Mouse (Mus musculus) left cerebral cortex, postnatal 25 days (tissue): Measurements from ENCODE around the gene Cnot1. TPM values are rescaled to one million over a fixed set of nuclear protein-coding genes. Genes with fewer than 3 reads are reported as not detected.
A peak's percentile ranks its signal among the peaks of the same experiment; 100 is the strongest.

Experiments
- DNase-seq, 2 experiments: peaks; one replicate each; pipeline ENCODE4 v3.0.0; 2022; ENCODE audit warnings: low spot score in 2 of 2, mixed read lengths in 1 of 2
- intact Hi-C: fragments of 180-260 bp; cut with DNase I; formaldehyde crosslinking; loops from one replicate; pipeline ENCODE4 v1.15.1; 2025
- total RNA-seq, 2 experiments: library from RNA; stranded (reverse); gene quantifications; 2 replicates each; pipeline ENCODE4 v1.2.3; 2021

Gene Cnot1
- total RNA-seq, 2 experiments from 2014 or later, result 124 to 128 TPM

DNA sequence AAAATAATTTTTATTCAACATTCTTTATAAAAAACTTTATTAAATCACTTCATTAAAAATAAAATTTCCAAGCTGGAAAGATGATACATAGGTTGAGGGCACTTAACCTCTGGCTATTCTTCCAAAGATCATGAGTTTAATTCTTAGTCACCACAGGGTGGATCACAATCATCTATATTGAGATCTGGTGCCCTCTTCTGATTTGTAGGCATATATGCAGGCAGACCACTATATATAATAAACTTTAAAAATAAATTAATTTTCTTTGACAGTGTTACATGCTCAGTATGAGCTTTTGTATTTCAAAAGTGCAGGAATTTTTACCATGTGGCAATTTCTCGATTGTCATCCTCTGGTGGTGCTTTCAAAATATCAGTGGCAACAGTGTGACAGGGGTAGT is 43.1 kb downstream of the Cnot1 start:
- intact Hi-C loops, result no loop called here
- DNase-seq, result no peak

DNA sequence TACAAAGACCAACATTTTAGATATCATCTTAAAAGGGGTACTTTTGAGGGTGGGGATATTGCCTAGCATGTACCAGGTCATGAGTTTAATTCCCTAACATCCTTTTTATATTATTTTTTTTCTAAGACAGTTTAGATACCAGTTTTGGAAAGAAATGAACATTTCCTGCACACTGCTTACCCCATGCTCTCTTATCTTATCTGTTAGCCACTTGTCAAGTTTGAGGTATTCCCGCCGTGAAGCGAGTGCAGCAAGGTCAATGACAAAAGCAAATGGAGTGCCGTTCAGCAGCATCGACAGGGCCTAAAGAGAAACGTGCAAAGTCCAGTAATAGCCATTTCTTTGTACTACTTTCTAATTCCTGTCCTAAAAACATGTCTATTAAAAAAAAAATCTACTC is 46.9 kb downstream of the Cnot1 start:
- intact Hi-C loops, result loop anchor here (2.0 kb wide), 1 partner anchor 72 kb away; no protein-coding TSS in a partner anchor
- DNase-seq, result no peak

DNA sequence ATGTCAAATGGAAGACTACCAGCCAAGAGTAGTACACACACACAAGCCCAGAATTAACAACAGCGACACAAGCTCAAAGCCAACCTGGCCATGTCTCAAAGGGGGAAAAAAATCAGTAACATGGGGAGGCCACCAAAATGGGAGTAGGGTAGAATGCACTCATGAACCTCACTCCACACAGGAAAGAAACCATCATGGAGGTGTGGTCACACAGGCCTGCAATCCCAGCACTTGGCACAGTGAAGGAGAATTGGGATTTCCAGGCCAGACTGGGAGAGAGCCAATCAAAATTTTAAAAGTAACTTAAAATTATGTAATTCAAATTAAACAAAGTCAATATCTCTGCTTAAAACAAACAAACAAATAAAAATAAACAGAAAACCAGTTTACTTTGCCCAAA is 55.3 kb downstream of the Cnot1 start:
- intact Hi-C loops, result no loop called here
- no peak for DNase-seq

GRCm38 (mm10) chr8:95748028-95748427 is 59.2 kb downstream of the Cnot1 start:
- intact Hi-C loops, result no loop called here
- no peak for DNase-seq

GRCm38 (mm10) chr8:95741732-95742131 is 65.5 kb downstream of the Cnot1 start:
- no peak for DNase-seq
- intact Hi-C loops, result loop anchor here (5.0 kb wide), 1 partner anchor 279 kb away; no protein-coding TSS in a partner anchor

DNA sequence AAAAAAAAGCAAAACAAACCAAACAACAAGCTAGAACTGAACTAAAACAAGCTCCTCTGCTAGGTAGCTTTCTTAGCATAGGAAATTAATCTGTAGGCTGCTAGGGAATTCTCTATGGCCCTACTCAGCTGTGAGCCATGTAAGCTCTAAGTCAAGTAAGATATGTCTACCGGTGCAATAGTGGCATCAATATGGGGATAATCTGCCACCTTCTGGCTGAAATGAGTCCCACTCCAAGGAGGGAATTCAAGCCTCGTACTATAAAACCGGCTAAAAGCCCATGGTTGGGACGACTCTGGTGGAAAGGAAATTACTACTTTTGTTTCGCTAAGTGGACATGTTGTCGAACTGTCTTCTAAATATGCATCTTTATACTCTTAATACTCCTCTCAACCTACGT is 68.7 kb downstream of the Cnot1 start:
- intact Hi-C loops, result no loop called here
- DNase-seq, result peak; percentile 27 to 59

DNA sequence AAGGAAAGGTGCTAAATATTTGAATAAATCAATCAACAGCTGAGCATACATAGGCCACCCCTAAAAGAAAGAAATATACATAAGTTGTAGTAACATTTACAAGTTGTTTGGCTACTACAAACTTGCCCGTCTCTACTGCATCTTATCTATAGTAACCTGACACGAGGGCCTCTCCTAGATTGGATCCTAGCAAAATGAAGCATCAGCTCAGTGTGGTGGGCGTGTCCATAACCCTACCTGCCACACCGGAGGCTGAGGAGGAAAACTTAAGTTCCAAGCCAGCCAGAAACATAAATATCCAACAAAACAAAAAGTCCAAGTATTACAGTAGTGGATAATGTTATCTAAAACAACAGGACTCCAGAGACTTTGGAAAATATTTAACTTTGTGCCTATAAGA is 79.6 kb downstream of the Cnot1 start:
- intact Hi-C loops, result no loop called here
- DNase-seq, result no peak

DNA sequence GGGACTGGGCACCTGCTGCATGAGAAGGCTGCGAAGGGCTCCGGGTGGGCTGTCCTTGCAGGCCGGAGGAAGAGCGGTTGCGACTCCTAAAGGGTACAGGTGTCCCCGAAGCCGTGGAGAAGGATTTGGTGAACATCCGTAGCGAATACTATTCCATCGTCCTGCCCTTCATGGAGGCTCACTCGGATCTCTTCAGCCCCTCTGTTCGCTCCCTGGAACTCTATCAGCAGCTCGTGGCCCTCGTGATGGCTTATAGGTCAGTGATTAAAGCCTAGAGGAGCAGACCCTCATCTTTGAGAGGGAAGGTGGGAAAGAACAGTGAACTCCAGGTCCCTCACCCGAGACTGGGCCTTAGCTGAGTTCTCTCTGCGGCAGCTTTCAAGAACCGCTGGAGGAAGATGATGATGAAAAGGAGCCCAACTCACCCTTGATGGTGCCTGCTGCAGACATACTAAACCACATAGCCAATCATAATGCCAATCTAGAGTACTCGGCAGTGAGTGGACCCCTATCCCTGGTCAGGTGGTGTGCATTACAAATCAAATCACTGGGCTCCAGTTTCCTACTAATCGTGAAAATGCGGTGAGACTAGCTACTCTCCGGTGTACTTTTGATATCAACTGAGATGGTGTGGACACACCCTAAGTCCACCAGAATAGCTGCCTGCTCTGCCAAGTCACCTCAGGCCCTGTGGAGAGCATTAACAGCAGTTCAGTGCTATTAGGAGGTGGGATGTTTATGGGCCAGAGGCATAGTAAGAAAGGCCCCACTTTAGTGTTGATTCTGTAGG is 90.5 kb downstream of the Cnot1 start:
- peak in 1 of 2 experiments; percentile 37 for DNase-seq
- intact Hi-C loops, result loop anchor here (5.0 kb wide), 2 partner anchors 114 to 116 kb away; no protein-coding TSS in a partner anchor

- intact Hi-C loops, result loop anchor here (5.0 kb wide), 2 partner anchors 114 to 116 kb away; no protein-coding TSS in a partner anchor
- peak; percentile 86 to 91 for DNase-seq
These were observed 91.4 kb downstream of the Cnot1 start, which contains the start of gene Setd6 for GRCm38 (mm10) chr8:95715676-95716531. Gene Setd6 (plus strand): TSS chr8:95715881.

DNA sequence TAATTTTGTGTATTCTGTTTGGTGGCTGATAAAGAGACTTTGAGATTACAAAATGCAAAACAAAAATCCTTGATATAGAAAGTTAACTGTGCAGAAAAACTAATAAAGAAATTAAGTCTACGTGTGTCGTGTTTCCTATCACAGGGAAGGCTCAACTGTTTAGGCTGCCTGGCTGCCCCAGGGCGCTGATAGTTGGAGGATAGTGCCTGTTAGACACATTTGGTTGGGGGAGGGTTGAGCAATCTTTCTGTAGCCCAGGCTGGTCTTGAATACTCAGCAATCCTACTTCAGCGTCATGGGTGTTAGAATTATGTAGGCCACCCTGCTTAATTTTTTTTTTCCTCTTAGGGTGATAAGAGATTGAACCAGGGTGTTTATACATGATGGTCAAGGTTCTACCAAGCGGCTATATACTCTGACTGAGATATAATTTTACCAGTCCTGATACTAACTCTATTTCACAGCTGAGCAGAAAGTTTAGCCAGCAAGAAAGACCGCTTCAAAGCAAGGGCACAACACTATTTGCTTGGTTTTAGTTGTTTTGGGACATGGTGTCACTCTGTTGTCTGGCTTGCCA is 92.3 kb downstream of the Cnot1 start:
- DNase-seq, result peak in 1 of 2 experiments; percentile 24
- intact Hi-C loops, result loop anchor here (5.0 kb wide), 2 partner anchors 113 to 117 kb away; no protein-coding TSS in a partner anchor

DNA sequence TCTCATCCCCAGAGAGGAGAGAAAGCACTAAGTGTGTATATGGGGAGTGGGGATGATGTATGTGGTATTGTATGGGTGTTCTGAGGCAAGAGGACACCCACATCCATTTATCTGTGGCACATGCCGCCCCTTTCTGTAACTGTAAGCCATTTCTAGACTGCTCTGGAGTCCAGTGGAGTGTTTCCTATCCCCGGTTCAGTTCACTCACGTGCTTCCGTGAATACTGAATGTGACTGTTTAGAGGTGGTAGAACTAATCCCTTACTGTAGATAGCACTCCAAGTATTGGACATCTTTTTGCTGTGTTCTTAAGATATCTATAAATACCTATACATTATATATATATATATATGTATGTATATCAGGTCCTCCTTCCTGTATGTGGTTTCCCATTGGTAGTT is 92.9 kb downstream of the Cnot1 start:
- peak in 1 of 2 experiments; percentile 18 for DNase-seq
- intact Hi-C loops, result no loop called here

DNA sequence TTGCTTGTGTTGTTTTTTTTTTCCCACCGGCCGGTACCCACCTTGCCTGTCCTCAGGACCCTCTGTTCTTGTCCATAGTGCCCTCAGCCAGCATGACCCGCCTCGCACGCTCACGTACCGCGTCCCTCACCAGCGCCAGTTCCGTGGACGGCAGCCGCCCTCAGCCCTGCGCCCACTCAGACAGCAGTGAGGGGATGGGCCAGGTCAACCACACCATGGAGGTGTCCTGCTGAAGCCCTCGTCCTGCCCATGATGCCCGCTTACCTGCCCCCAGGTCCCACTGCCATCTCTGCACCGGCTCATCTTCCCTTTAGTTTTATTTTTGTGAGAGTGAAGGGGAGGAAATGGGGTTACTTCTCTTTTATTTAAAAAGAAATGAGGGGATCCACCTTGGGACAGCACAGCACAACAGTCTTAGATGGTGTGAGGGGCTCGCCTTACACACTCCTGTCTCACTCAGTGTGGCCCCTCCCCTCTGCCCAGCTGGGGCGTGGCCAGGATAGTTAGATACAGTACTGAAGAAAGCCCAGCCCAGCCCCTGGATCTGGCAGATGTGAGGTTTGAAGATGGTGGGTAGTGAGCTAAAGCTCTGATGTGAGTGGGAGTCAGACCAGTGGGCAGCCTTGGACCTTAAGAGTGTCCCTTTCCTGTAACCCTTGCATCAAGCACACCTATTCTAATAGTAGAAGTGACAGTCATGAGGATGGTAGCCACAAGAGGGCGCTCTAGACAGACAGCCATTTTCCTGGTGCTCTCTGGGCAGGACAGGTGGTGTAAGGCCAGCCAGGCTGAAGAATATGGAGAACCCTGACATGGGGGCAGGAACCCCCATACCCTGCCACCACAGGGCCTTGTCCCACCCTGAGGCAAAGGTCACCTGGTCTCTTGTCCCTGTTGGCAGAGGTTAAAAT is 93.9 kb downstream of the Cnot1 start:
- intact Hi-C loops, result no loop called here
- peak in 1 of 2 experiments; percentile 74 for DNase-seq

DNA sequence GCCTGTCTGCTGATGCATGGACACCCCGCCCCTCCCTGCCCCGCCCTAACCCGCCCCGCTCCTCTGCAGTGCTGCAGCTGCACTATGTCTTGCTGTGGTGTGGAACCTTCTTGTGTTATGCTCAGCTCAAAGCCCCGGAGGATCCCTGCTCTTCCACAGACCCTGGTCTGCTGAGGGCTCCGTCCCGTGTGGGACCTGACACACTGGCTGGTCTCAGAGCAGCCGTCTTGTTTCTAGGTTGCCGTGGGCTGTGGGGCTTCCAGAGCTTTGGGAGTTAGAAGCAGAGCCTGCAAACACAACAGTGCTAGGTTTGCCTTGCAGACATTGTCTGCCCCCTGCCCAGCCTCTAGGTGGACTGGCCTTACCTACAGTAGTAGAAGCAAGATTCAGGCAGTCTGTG is 94.9 kb downstream of the Cnot1 start:
- no peak for DNase-seq
- intact Hi-C loops, result no loop called here

DNA sequence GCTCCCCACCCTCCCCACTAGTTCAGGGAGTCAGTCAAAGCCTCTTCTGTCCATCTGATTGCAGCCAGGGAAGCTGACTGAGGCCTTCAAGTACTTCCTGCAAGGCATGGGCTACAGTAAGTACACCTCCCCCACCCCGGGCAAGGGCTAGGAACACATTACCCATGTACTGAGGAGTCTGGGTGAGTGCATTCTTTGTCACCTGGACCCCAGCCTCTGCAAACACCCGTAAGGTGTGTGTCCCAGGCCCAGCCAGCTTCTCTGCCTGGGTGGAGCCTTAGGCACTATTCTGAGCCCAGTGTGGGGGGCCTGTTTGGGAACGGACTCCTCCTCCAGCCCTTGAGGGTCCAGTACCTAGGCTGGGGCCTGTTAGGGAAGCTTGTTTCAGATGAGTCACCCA is 96.2 kb downstream of the Cnot1 start:
- no peak for DNase-seq
- intact Hi-C loops, result no loop called here

- no peak for DNase-seq
- intact Hi-C loops, result no loop called here
These were observed 97.7 kb downstream of the Cnot1 start for GRCm38 (mm10) chr8:95709579-95709978.

DNA sequence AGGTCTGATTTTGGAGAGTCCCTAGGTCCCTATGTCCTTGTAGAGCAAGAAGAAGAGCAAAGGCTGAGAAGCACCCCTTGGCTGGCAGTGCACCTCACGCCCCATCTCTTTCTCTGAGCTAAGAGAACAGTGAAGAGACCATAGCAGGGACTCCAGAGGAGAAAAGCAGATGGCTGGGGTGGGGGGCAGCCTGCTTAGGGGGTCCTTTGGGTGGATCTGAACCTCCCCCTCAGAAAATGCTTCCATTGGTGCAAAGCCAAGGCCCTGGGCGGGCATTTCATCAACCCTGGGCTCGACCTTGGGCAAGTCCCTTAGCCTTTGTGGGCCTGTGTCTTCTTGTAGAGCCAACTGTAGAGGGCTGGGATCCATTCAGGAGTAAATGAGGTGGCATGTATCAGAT is 102.7 kb downstream of the Cnot1 start:
- DNase-seq, result no peak
- intact Hi-C loops, result no loop called here

DNA sequence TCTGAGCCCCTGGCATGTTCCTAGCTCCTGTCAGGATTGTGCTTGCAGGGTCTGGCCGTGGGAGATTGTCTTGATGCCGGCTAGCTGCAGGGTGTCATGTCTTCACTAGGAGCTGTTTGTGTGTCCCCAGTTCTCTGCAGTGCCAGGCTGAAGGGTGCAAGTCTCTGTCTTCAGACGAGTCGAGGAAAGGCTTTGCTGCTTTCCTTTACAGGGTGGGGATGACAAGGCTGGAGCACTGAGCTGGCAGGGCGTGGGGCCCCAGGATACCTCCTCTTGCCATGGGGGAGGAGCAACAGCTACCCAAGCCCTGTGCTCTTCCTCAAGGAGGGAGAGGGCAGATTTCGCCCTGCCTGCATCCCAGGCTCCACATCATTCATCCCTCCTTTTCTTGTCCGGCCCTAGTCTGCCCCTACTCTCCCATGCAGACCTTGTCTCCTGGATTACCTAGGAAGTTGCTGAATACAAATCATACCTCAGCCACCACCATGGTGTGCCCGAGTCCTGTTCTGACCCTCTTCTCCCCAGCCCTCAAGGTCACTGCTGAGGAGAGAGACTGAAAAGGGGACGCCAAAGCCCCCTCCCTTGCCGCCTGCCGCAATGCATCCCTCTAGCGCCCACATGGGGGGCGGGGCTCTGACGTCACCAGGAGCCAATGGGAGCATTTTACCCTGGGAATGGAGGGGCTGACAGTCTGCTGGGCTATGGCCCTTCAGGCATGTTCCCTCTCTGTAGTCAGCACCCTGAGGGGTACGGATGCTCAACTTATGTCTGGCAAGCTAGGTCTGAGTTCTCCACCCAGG is 103.6 kb downstream of the Cnot1 start:
- intact Hi-C loops, result no loop called here
- peak; percentile 82 to 90 for DNase-seq
